Mouse (Mus musculus) v-Abl transformed pro-B cells (cell line): Measurements from ENCODE around the gene Fcgr4.
"Not testable (repeated sequence)": the region's sequence is repeated elsewhere in the genome, so short reads cannot be mapped to it uniquely, and the experiment has no call there.

Experiments
- in situ Hi-C, 2 experiments: fragments of 400-800 bp; cut with MboI; formaldehyde crosslinking; loops; one replicate each; pipeline ENCODE4 v1.15.1; 2025; ENCODE audit not compliant: unreplicated experiment in 2 of 2

Gene Fcgr4

DNA sequence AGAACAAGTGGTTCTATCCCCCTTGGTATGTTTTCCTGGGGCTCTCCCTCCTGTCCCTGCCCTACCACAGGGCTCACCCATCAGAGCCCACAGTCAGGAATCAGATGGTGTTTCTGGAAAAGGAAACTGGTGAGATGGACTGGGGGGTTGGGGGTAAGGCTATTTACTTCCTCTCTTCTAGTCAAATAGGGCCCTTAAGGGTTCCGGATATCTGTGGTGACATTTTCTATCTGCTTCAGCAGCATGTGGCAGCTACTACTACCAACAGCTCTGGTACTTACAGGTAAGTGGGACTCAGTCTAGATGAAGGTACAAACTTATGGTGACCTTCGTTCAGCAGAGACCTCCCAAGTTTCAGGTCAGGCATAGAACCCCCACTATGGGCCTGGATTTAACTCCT lies at the start of gene Fcgr4:
TSS of gene Fcgr4 (plus strand) at position 184 of the 400 bp plus-strand sequence.
- in situ Hi-C loops = loop anchor here (10.0 to 25.0 kb wide), 3 partner anchors 219 to 381 kb away; partner anchors contain the start of genes Apoa2 (in 1 of the 2), Fcer1g (in 1 of the 2) and Olfml2b (in 1 of the 2)

DNA sequence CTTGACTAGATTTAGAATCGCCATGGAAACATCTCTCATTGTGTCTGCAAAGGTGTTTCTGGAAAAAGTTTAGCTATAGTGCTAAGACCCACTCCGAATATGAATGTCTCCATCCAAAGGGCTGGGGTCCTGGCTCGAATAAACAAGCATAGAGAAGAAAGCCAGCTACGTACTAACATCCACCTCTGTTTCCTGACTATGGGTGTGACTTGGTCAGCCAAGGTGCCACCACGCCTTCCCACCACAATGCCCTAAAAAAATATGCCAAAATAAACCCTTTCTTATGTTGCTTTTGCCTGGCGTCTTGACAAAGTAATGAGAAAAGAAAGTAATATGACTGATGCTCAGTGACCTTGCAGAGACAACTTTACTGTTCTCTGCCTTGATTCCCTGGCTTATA lies 46.2 kb upstream of the Fcgr4 start:
- in situ Hi-C loops = no loop called here

GRCm38 (mm10) chr1:170972936-170973335 lies 45.8 kb upstream of the Fcgr4 start:
- in situ Hi-C loops = no loop called here

DNA sequence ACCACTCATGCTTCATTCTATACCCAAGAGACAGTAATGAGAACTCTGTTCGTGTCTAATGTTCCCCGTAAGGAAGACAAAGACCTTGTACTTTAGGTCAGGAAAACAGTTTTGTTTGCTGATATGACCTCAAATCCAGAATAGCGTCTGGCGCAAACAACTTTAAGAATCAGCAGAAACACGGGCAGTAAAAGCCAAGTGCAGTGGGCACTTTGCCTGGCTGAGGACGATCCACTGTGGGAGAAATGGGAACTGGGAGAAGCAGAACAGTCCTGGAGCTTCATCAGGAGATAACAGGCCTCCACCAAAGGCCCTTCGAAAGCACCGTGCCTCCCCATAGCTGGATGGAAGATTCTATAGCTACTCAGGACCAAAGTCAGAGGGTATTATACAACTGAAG lies 44.5 kb upstream of the Fcgr4 start:
- in situ Hi-C loops = no loop called here

DNA sequence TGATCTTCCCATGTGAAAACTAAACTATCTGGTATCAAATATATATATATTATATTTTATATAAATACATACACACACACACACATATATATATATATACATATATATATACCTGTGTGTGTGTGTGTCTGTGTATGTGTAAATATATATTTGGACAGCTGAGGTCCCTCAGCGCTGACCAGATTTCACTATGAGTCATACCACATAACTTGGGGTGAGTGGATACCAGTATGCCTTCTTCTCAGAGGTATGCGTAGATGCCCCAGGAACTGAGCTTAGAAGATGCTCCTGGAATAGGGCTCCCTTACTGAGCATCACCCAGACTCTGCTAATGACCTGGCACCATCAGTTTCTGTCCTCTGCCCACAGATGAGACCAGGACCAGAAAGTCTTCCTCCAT lies 44.0 kb upstream of the Fcgr4 start:
- in situ Hi-C loops = no loop called here

DNA sequence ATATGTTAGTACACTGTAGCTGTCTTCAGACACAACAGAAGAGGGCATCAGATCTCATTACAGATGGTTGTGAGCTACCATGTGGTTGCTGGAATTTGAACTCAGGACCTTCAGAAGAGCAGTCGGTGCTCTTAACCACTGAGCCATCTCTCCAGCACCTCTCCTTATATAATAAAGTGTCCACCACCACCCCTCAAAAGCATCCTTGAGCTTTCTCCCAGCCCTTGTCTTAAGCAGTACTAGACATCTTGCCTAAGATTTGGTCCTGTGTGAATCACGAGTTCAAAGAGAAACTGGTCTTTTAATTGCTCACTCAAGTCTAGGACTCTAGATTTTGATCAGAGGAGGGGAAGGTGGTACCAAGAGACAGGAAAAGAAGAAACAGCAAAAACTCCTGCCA lies 43.4 kb upstream of the Fcgr4 start:
- in situ Hi-C loops = not testable (repeated sequence)

DNA sequence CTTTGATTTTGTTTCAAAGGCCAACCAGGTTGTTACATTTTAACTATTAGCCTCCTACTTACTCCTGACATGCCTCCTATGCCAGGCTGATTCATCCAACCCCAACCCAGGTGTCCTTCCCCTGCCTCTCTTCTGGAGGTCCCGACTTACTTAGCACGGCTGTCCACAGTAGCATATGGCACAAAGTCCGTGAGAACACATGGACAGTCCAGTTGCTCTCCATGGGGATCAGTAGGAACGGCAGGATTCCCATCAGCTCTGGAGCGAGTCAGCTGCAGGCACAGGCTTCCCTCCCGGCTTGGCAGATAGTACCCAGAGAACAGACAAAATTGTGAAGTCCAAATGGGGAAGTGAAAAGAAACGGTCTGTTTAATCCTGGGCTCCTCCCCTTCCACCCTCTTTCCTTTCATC lies 43.0 kb upstream of the Fcgr4 start:
- in situ Hi-C loops = no loop called here

- in situ Hi-C loops = no loop called here
Measured at GRCm38 (mm10) chr1:170976447-170976846, 42.3 kb upstream of the Fcgr4 start, which contains the start of gene Fcgr2b. Gene Fcgr2b, minus strand, starts transcription at chr1:170976547.

GRCm38 (mm10) chr1:170978601-170979000 lies 40.1 kb upstream of the Fcgr4 start:
- in situ Hi-C loops = no loop called here

GRCm38 (mm10) chr1:170981679-170982078 lies 37.0 kb upstream of the Fcgr4 start:
- in situ Hi-C loops = loop anchor here in 1 of 2 experiments (10.0 kb wide), 1 partner anchor 47 kb away; no protein-coding TSS in a partner anchor

DNA sequence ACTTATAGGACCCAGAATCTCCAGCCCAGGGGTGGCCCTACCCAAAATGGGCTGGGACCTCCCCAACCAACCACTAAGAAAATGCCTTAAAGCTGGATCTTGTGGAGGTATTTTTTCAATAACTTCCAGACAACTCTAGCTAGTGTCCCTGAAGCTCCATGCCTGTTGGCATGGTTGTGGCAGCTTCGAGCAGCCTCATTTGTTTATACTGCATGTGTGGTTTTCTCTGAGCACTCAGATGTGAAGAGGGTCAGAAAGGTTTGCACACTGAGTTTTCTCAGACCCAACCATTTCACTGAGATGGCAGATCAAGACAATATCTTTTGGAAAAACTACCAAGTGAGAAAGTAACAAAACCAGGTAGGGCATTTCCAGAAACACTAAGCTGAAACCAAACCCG lies 36.4 kb upstream of the Fcgr4 start:
- in situ Hi-C loops = loop anchor here in 1 of 2 experiments (10.0 kb wide), 1 partner anchor 48 kb away; no protein-coding TSS in a partner anchor

DNA sequence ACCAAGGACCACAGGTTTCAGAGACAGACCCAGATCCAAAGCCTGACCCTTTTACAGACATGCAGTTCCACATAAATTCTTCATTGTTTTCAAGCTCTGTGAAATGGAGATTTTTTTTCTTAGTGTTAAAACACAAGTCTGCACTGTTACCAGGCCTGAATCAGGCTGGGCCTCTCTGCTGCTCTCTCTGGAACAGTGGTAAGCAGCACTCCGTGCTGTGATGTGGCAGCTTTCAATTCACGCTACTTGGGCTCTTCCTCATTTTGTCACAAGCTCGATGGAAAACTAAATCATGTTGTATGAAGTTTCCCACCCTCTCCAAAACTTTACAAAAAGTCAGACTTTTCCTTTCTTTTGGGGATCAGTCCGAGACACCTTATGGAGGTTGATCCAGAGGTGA lies 35.7 kb upstream of the Fcgr4 start:
- in situ Hi-C loops = loop anchor here in 1 of 2 experiments (10.0 kb wide), 1 partner anchor 48 kb away; no protein-coding TSS in a partner anchor

- in situ Hi-C loops = loop anchor here in 1 of 2 experiments (10.0 kb wide), 1 partner anchor 50 kb away; no protein-coding TSS in a partner anchor
Measured at GRCm38 (mm10) chr1:170985092-170985491, 33.6 kb upstream of the Fcgr4 start.

- in situ Hi-C loops = loop anchor here in 1 of 2 experiments (10.0 kb wide), 1 partner anchor 51 kb away; no protein-coding TSS in a partner anchor
Measured at GRCm38 (mm10) chr1:170985861-170986260, 32.9 kb upstream of the Fcgr4 start.

DNA sequence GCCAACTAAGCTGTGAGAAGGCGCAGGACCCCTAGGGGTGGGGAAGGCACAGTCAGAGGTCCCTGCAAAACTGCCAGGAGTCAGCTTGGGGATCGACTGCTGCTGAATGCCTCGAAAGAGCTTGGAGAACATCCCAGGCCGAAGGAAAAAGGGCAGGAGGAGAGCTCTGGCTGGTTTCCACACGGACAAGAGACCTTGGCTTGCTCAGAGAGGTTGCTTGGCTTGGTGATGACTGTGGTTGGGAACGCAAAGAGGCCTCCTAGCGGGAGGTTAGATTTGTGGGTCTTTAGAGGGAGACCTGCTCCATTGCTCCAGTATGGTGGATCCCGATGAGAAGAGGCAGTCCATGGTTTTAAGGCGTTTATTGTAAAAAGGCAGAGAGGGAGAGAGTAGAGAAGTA lies 29.1 kb upstream of the Fcgr4 start:
- in situ Hi-C loops = loop anchor here (5.0 to 10.0 kb wide), 3 partner anchors 55 to 355 kb away; no protein-coding TSS in a partner anchor

GRCm38 (mm10) chr1:170992550-170992949 lies 26.2 kb upstream of the Fcgr4 start:
- in situ Hi-C loops = loop anchor here (5.0 to 10.0 kb wide), 2 partner anchors 90 to 358 kb away; no protein-coding TSS in a partner anchor

DNA sequence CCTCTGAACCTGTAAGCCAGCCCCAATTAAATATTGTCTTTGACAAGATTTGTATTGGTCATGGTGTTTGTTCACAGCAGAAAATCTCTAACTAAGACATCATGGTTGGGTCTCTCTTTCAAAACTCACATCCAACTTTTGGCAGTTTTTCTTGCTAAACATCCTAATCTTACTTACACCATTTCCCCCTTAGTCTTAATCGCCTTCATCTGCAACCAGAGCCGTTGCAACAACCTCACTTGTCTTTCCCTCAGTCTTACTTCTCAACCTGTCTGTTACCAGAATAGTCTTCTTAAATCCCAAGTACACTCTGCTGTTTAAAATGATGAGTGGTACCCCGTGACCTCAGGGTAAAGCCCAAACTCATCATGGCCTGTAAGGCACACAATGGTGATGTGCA lies 22.7 kb upstream of the Fcgr4 start:
- in situ Hi-C loops = loop anchor here in 1 of 2 experiments (5.0 to 10.0 kb wide), 3 partner anchors 41 to 361 kb away; no protein-coding TSS in a partner anchor

DNA sequence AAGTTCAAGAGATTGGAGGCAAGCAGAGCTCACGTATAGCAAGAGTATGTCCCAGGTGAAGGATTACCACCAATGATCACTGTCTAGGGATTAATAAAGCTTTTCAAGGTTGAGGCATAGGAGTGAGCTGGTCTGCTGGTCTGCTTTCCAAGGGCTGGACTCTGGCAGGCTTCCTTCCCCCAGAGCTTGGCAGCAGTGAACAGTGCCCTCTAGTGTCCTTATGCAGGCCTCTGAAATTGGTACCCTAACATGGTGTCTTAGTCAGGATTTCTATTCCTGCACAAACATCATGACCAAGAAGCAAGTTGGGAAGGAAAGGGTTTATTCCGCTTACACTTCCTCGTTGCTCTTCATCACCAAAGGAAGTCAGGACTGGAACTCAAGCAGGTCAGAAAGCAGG lies 22.0 kb upstream of the Fcgr4 start:
- in situ Hi-C loops = loop anchor here in 1 of 2 experiments (5.0 to 10.0 kb wide), 3 partner anchors 41 to 362 kb away; no protein-coding TSS in a partner anchor

- in situ Hi-C loops = loop anchor here in 1 of 2 experiments (5.0 to 10.0 kb wide), 3 partner anchors 39 to 363 kb away; no protein-coding TSS in a partner anchor
Measured at GRCm38 (mm10) chr1:170997756-170998655, 20.7 kb upstream of the Fcgr4 start.

GRCm38 (mm10) chr1:170999811-171000210 lies 18.9 kb upstream of the Fcgr4 start:
- in situ Hi-C loops = loop anchor here (5.0 to 25.0 kb wide), 5 partner anchors 37 to 365 kb away; partner anchors contain the start of genes Apoa2 (in 1 of the 2), Fcer1g (in 1 of the 2) and Olfml2b (in 1 of the 2)

GRCm38 (mm10) chr1:171005081-171005480 lies 13.6 kb upstream of the Fcgr4 start:
- in situ Hi-C loops = loop anchor here in 1 of 2 experiments (25.0 kb wide), 2 partner anchors 232 to 368 kb away; partner anchors contain the start of genes Apoa2, Fcer1g and Olfml2b
